Mouse (Mus musculus) lung, postnatal 25 days (tissue): ENCODE data around the gene Lamp2.
"Not testable (repeated sequence)": the region's sequence is repeated elsewhere in the genome, so short reads cannot be mapped to it uniquely, and the experiment has no call there.

Source experiments
- DNase-seq: peaks from one replicate; pipeline ENCODE4 v3.0.0; 2022; ENCODE audit warnings: low spot score

The Lamp2 gene

GRCm38 (mm10) chrX:38455890-38456634 is at the start of gene Lamp2:
Gene Lamp2 (minus strand): TSS chrX:38456454.
- peak; percentile 91 for DNase-seq

GRCm38 (mm10) chrX:38504846-38505245 is 48.6 kb upstream of the Lamp2 start:
- no peak for DNase-seq

- not testable (repeated sequence) for DNase-seq
Observed at GRCm38 (mm10) chrX:38502182-38502581, 45.9 kb upstream of the Lamp2 start.

- not testable (repeated sequence) for DNase-seq
Observed at GRCm38 (mm10) chrX:38485464-38485863, 29.2 kb upstream of the Lamp2 start.

GRCm38 (mm10) chrX:38478583-38478982 is 22.3 kb upstream of the Lamp2 start:
- no peak for DNase-seq

GRCm38 (mm10) chrX:38473537-38474299 is 17.5 kb upstream of the Lamp2 start:
- DNase-seq, result peak; percentile 77

- DNase-seq, result no peak
Observed at GRCm38 (mm10) chrX:38473164-38473536, 16.9 kb upstream of the Lamp2 start.

GRCm38 (mm10) chrX:38466236-38466635 is 10.0 kb upstream of the Lamp2 start:
- no peak for DNase-seq

- DNase-seq, result no peak
Observed at GRCm38 (mm10) chrX:38463160-38463559, 6.9 kb upstream of the Lamp2 start.

GRCm38 (mm10) chrX:38462101-38462500 is 5.8 kb upstream of the Lamp2 start:
- no peak for DNase-seq

- DNase-seq, result no peak
Observed at GRCm38 (mm10) chrX:38460887-38461286, 4.6 kb upstream of the Lamp2 start.

- DNase-seq, result no peak
Observed at GRCm38 (mm10) chrX:38459076-38459475, 2.8 kb upstream of the Lamp2 start.

GRCm38 (mm10) chrX:38456635-38457006 is 367 bp upstream of the Lamp2 start:
- DNase-seq, result no peak

- no peak for DNase-seq
Observed at GRCm38 (mm10) chrX:38455474-38455873, 780 bp downstream of the Lamp2 start.

GRCm38 (mm10) chrX:38454900-38455299 is 1.4 kb downstream of the Lamp2 start:
- no peak for DNase-seq

- peak; percentile 29 for DNase-seq
Observed at GRCm38 (mm10) chrX:38453924-38454323, 2.3 kb downstream of the Lamp2 start.

- peak; percentile 46 for DNase-seq
Observed at GRCm38 (mm10) chrX:38450476-38450875, 5.8 kb downstream of the Lamp2 start.

- DNase-seq, result peak; percentile 35
Observed at GRCm38 (mm10) chrX:38445705-38446104, 10.5 kb downstream of the Lamp2 start.

- DNase-seq, result no peak
Observed at GRCm38 (mm10) chrX:38442425-38442824, 13.8 kb downstream of the Lamp2 start.

GRCm38 (mm10) chrX:38439629-38440028 is 16.6 kb downstream of the Lamp2 start:
- no peak for DNase-seq

- peak; percentile 76 for DNase-seq
Observed at GRCm38 (mm10) chrX:38438147-38438791, 18.0 kb downstream of the Lamp2 start.

- no peak for DNase-seq
Observed at GRCm38 (mm10) chrX:38429455-38429854, 26.8 kb downstream of the Lamp2 start.
